Mouse (Mus musculus) lung, embryonic 15.5 days (tissue): Measurements from ENCODE around the gene Chrna1. TPM values are rescaled to one million over a fixed set of nuclear protein-coding genes. Genes with fewer than 3 reads are reported as not detected.

Experiments
- polyA plus RNA-seq: library from polyadenylated mRNA; unstranded; fragments of >200 nt; fragmentation: Nextera tagmentation; extraction: Ambion mirVana; gene quantifications from 2 replicates; pipeline ENCODE4 v1.2.1, GENCODE M21; 2015

Gene Chrna1
- polyA plus RNA-seq, 1 experiment from 2014 or later, result 0.19 TPM

Other genes starting within 250 kb of the Chrna1 start
- 6.3 and 6.4 TPM in 2 replicates for gene Gpr155, start 193.8 kb downstream of the Chrna1 start, polyA plus RNA-seq
- 8.3 and 10.2 TPM in 2 replicates for gene Wipf1, start 50.6 kb downstream of the Chrna1 start, polyA plus RNA-seq
- gene Chn1, start 195.0 kb upstream of the Chrna1 start, polyA plus RNA-seq, result 58.4 and 60.8 TPM in 2 replicates